Mouse (Mus musculus) lung, adult 18-20 months (tissue): ENCODE measurements around the gene Filip1.

Experiments used
- DNase-seq, 2 experiments: peaks; one replicate each; pipeline ENCODE4 v3.0.0; 2022; ENCODE audit warnings: mixed read lengths in 2 of 2

The Filip1 gene

DNA sequence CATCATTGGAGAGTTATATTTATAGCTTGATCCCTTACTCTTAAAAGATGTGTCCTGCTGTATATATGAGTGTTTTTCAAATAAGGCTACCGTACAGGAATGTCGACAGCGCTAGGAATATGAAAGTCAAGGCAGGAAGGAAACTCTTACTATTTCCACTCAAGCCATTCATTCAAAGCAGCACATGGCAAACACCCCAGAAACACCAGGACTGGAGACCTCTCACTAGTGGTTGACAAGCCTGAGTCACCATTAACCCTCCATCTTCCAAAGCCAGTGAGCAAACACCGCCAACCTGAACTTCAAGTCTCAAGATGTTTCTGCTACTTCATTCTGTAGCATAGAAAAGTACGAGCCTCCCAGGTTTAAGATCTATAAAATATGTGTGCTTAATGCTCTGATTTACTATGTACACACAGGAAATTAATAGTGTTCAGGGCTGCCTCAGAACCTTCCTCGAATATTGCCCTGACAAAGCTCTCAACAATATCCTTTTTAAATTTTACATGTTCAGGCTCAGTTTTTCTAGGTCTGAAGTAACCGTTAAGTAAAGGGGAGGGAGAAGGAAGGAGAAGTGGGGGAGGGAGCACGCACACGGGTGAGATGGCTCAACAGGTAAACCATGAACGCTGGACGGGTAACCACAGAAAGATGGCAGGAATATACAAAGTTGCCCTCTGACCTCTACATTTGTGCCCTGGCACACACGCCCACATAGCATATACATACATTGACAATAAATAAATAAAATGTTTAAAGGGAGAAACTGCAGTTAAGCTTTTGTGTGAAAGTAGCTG is 34.2 kb downstream of the Filip1 start:
- DNase-seq = peak; percentile 26 to 61

GRCm38 (mm10) chr9:79977549-79977971 is 35.1 kb downstream of the Filip1 start:
- peak; percentile 56 for DNase-seq

- no peak for DNase-seq
Observed at GRCm38 (mm10) chr9:79976789-79977188, 35.9 kb downstream of the Filip1 start.

- no peak for DNase-seq
Observed at GRCm38 (mm10) chr9:79975121-79975520, 37.5 kb downstream of the Filip1 start.

GRCm38 (mm10) chr9:79973582-79973981 is 39.1 kb downstream of the Filip1 start:
- DNase-seq = no peak

DNA sequence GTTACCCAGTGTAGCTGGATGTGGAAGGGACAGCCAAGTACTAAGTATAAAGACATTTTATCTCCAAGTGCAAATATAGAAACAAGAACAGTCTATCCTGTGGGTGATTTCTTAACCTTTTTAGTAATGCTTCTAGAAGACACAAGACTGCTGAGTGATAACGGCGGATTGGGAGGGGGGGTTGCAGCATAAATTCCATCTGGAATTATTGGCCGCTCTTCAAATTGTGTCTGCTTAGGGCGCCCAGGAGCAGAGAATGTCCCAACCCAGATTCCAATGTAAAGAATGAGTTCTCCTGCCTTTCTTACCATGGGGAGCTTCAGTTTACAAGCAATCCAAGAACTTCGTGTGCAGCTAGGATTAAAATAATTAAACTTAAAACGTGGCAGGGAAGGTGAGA is 39.9 kb downstream of the Filip1 start:
- DNase-seq = no peak

- no peak for DNase-seq
Observed at GRCm38 (mm10) chr9:79971619-79972018, 41.0 kb downstream of the Filip1 start.

- peak; percentile 21 to 29 for DNase-seq
Observed at GRCm38 (mm10) chr9:79970659-79971118, 42.0 kb downstream of the Filip1 start.

DNA sequence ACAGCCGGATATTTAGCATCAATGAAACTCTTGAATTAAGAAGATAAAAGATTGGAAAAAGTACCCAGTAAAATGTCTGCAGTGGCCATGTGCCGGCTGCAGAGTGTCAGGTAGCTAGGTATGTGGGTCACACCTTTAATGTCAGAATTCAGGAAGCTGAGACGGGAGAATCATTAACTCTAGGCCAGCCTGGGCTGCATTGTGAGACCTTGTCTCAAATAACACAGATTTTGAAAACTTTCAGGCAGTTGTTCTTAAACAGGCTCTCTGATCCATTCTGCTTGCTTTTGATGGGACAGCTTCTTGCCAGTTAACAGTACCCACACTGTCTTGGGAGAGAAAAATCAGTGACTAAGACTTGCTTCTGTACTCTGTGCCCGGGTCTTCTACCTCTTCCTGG is 43.1 kb downstream of the Filip1 start:
- DNase-seq = no peak

DNA sequence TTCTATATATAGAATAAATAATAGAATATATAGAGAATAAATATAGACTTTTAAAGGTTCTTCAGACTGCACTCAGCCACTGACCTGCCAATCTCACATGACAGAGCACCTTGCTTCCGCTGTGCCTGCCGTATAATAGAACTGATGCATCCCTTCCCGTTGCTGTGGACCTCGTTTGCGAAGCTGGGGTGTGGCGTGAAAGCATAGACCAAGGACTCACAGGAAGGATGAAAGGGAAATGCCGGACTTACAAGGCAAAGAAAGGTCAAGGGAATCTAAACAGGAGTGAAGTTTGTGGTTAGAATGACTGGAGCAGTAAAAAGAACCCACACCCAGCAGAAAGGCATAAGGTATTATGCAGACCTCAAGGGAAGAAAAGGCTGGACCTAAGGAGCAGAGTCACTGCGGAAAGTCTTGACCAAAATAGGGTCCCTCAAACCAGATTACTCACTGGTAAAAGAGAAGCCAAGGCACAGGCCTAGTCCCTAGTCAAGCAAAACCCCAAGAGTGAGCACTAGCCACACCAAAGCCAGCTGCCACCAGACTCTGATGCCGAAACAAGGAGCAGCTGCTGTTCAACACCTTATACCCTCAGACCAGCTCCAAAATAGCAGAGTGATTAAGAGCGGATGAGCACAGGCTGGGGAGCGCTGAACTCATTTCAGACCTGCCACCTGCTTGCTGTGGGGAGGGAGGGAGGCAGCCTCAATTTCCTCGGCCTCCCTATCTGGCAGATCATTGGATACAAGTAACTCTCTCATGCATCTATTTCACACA is 45.8 kb downstream of the Filip1 start:
- DNase-seq = no peak

GRCm38 (mm10) chr9:79965600-79966392 is 46.9 kb downstream of the Filip1 start:
- DNase-seq = peak; percentile 28 to 44

DNA sequence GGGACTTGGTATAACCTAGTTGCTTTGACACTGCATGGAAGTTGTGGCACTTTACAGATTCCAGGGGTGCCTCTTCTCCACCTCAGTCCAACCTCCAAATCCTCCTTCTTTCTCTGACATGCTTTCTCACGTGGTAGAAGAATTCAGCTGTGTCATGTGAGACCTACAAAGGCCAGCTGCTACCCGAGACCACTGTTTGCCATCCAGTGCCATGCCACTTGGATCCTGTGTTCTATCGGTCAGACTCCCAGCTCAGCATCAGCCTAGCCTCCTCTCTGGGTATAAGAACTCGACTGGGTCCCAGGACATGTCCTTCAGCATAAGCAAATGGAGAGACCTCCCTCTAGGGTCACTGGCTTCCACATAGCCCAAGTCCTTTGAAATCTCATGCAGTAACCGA is 47.6 kb downstream of the Filip1 start:
- no peak for DNase-seq

- peak; percentile 30 to 60 for DNase-seq
Observed at GRCm38 (mm10) chr9:79961630-79962285, 50.9 kb downstream of the Filip1 start.

DNA sequence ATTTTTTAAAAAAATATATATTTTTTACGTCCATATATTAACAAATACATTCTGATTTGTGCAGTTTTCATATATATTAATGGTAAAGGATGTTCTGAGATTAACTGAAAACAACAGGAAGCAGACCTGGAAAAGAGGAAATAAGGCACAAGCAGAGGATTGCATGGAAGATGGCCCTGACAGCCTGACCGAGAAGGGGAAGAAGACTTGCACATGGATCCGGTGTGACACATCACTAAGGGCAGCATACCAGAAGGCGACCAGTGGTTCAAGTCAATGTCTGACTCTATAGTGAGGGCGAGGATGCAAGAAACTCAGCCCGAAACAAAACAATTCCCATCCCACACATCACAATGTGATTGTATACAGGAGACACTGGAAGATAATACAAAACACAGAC is 52.2 kb downstream of the Filip1 start:
- DNase-seq = no peak

DNA sequence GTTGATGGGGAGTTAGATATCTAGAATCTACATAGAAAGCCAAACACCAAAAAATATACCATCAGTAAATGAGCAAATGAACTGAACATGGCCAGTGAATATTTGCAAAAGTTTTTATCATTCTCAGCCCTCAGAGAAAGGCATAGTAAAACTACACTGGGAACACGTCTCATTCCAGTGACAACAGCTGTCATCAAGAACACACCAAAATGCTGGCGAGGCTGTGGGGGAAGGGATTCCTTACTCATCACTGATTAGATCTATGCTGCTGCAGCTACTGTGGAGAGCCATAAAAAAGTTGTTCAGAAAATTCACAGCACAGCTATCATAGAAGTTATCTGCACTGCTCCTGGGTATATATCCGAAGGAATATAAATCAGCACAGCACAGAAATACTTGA is 54.3 kb downstream of the Filip1 start:
- DNase-seq = no peak

GRCm38 (mm10) chr9:79954944-79955343 is 57.7 kb downstream of the Filip1 start:
- no peak for DNase-seq

GRCm38 (mm10) chr9:79951984-79952383 is 60.7 kb downstream of the Filip1 start:
- DNase-seq = no peak

- no peak for DNase-seq
Observed at GRCm38 (mm10) chr9:79951339-79951738, 61.3 kb downstream of the Filip1 start.

DNA sequence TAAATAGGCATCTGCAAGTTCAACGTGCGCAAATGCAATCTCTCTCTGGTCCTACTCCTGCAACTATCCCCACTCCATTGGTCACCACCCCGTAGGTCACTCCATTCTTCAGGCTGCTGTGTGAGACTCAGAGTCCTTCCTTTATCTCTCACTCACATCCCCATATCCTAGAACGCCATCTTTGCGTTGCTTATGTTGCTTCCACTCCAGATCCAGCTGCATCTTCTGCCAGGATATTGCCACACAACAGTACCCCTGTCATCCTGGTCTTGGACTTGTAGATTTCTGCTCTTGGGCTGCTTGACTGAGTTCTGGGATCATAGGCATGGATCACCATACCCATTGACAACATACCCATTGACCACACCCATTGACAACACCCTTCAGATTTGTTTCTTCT is 62.0 kb downstream of the Filip1 start:
- no peak for DNase-seq

GRCm38 (mm10) chr9:79950038-79950437 is 62.6 kb downstream of the Filip1 start:
- no peak for DNase-seq

DNA sequence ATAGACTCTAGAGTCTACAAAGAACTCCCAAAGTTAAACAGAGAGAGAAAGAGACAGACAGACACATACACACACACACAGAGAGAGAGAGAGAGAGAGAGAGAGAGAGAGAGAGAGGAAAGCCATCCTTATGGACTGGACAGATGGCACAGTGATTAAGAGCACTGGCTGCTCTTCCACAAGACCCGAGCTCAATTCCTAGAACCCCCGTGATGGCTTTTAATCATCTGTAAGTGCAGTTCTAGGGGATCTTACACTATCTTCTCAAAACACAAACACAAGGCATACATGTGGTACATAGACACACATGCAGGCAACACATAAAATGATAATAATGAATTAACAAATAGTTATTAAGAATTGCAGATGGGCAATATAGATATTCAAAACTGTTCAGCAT is 64.3 kb downstream of the Filip1 start:
- DNase-seq = no peak

- no peak for DNase-seq
Observed at GRCm38 (mm10) chr9:79947973-79948372, 64.7 kb downstream of the Filip1 start.

- DNase-seq = no peak
Observed at GRCm38 (mm10) chr9:79947414-79947813, 65.2 kb downstream of the Filip1 start.
